Mouse (Mus musculus): ENCODE measurements around the gene Rap1gap2. TPM values are rescaled to one million over a fixed set of nuclear protein-coding genes. Genes with fewer than 3 reads are reported as not detected.

Gene Rap1gap2
- polyA plus RNA-seq, 1 experiment from 2014 or later = 3.8 TPM

Other genes starting within 250 kb of the Rap1gap2 start
- gene Olfr412, start 248.8 kb downstream of the Rap1gap2 start, polyA plus RNA-seq (2015; fragmentation: Nextera tagmentation; extraction: Ambion mirVana) = not detected in 2 replicates
- 0.06 and 0.10 TPM in 2 replicates for gene Ccdc92b, start 8.7 kb upstream of the Rap1gap2 start, polyA plus RNA-seq (2015; fragmentation: Nextera tagmentation; extraction: Ambion mirVana)
- 11.3 and 11.5 TPM in 2 replicates for gene Cluh, start 38.6 kb upstream of the Rap1gap2 start, polyA plus RNA-seq (2015; fragmentation: Nextera tagmentation; extraction: Ambion mirVana)
- 91.7 and 110 TPM in 2 replicates for gene Pafah1b1, start 113.8 kb upstream of the Rap1gap2 start, polyA plus RNA-seq (2015; fragmentation: Nextera tagmentation; extraction: Ambion mirVana)
- 30.3 and 34.3 TPM in 2 replicates for gene Mettl16, start 159.9 kb upstream of the Rap1gap2 start, polyA plus RNA-seq (2015; fragmentation: Nextera tagmentation; extraction: Ambion mirVana)
- gene Mnt, start 220.0 kb upstream of the Rap1gap2 start, polyA plus RNA-seq (2015; fragmentation: Nextera tagmentation; extraction: Ambion mirVana) = 4.9 and 5.8 TPM in 2 replicates